ENCODE assay signal across 8 mouse cellular contexts in genomic region chr7:110773204-110774002, GRCm38 (mm10). TPM values are rescaled to one million over a fixed set of nuclear protein-coding genes. Genes with fewer than 3 reads are reported as not detected.
DNase-seq lines count a peak whose midpoint lies in the region; ATAC-seq and TF ChIP-seq lines count a peak whose summit lies in the region.

No protein-coding gene starts in this region.

- H3K4me1 ChIP-seq in brown adipose tissue, adult 24 weeks (ENCODE audit: control insufficient read depth, insufficient read depth, insufficient read length, low read length) = peaks cover 42% of the 10 kb centered on the region
- peaks cover 15% of the 10 kb centered on the region; the same call in 1 of the 2 replicates for H3K4me1 ChIP-seq in forebrain, postnatal 0 days (ENCODE audit: insufficient read depth)
- H3K4me1 ChIP-seq in hindbrain, embryonic 14.5 days (replicated peaks; ENCODE audit: control insufficient read depth, insufficient read depth, low read length) = peaks cover 14% of the 10 kb centered on the region; the same call in 1 of the 2 replicates
- peaks cover 79% of the 10 kb centered on the region for H3K4me1 ChIP-seq in megakaryocyte, embryonic 14.5 days
- peaks cover 23% of the 10 kb centered on the region for H3K4me1 ChIP-seq in stomach, embryonic 15.5 days

- ATAC-seq in forebrain, postnatal 0 days = peak; percentile 68; the same call in 1 of the 2 replicates
- ATAC-seq in hindbrain, embryonic 14.5 days (ENCODE audit: low FRiP score) = no peak
- ATAC-seq in stomach, embryonic 15.5 days (ENCODE audit: insufficient read depth, low FRiP score, low read depth) = peak; percentile 65; the same call in 1 of the 2 replicates

- peak; percentile 73 for DNase-seq in gastrocnemius, adult 18-20 months (ENCODE audit: low spot score)
- no peak for DNase-seq in gastrocnemius, postnatal 4 days (ENCODE audit: low spot score in 2 of 2)
- DNase-seq in forebrain, postnatal 0 days = peak; percentile 37
- peak; percentile 32 for DNase-seq in hindbrain, embryonic 14.5 days (ENCODE audit: low spot score)
- DNase-seq in left cerebral cortex, postnatal 25 days (ENCODE audit: low spot score in 2 of 2) = peak; percentile 45 to 47

- peak overlapping the region; percentile 8; the same call in 1 of the 2 replicates for H3K4me2 ChIP-seq in forebrain, postnatal 0 days (ENCODE audit: low read depth)
- H3K4me2 ChIP-seq in hindbrain, embryonic 14.5 days (replicated peaks) = 0 out of 2 replicates have a peak overlapping the region, but pooled peaks have one; percentile 2
- H3K4me2 ChIP-seq in stomach, embryonic 15.5 days = peak overlapping the region; percentile 27

- no peak overlapping the region for H3K9ac ChIP-seq in forebrain, postnatal 0 days
- no peak overlapping the region for H3K9ac ChIP-seq in hindbrain, embryonic 14.5 days
- no peak overlapping the region for H3K9ac ChIP-seq in stomach, embryonic 15.5 days

- 40% methylated on average over 14 of the region's 14 CpGs for WGBS in forebrain, postnatal 0 days
- 48% methylated on average over 14 of the region's 14 CpGs for WGBS in hindbrain, embryonic 14.5 days
- 30% methylated on average over 14 of the region's 14 CpGs for WGBS in stomach, embryonic 15.5 days

- H3K9me3 ChIP-seq in forebrain, postnatal 0 days (ENCODE audit: low read length) = no peaks in the 10 kb centered on the region
- H3K9me3 ChIP-seq in hindbrain, embryonic 14.5 days (ENCODE audit: control insufficient read depth, low read length) = no peaks in the 10 kb centered on the region
- H3K9me3 ChIP-seq in megakaryocyte, embryonic 14.5 days = no peaks in the 10 kb centered on the region
- H3K9me3 ChIP-seq in stomach, embryonic 15.5 days = no peaks in the 10 kb centered on the region

- intact Hi-C loops in left cerebral cortex, postnatal 25 days (cut with DNase I) = no loop called here

- peak overlapping the region; percentile 35 for H3K4me3 ChIP-seq in brown adipose tissue, adult 24 weeks (ENCODE audit: insufficient read depth, low read depth, low read length)
- no peak overlapping the region for H3K4me3 ChIP-seq in forebrain, postnatal 0 days (ENCODE audit: low read depth, low read length)
- H3K4me3 ChIP-seq in hindbrain, embryonic 14.5 days (replicated peaks; ENCODE audit: low read length) = no peak overlapping the region
- peak overlapping the region; percentile 88 for H3K4me3 ChIP-seq in megakaryocyte, embryonic 14.5 days (replicated peaks)
- H3K4me3 ChIP-seq in stomach, embryonic 15.5 days (replicated peaks) = peak overlapping the region; percentile 20; the same call in 1 of the 2 replicates

- no peaks in the 10 kb centered on the region for H3K36me3 ChIP-seq in forebrain, postnatal 0 days (ENCODE audit: insufficient read depth)
- no peaks in the 10 kb centered on the region for H3K36me3 ChIP-seq in hindbrain, embryonic 14.5 days (replicated peaks; ENCODE audit: control insufficient read depth, insufficient read depth)
- peaks cover 5% of the 10 kb centered on the region for H3K36me3 ChIP-seq in megakaryocyte, embryonic 14.5 days (replicated peaks; ENCODE audit: low read length)
- H3K36me3 ChIP-seq in stomach, embryonic 15.5 days = no peaks in the 10 kb centered on the region

- no peaks in the 10 kb centered on the region for H3K27me3 ChIP-seq in forebrain, postnatal 0 days (ENCODE audit: insufficient read depth, low read length)
- H3K27me3 ChIP-seq in hindbrain, embryonic 14.5 days (ENCODE audit: control insufficient read depth, insufficient read depth, low read length) = no peaks in the 10 kb centered on the region; the same call in 1 of the 2 replicates
- peaks cover 39% of the 10 kb centered on the region for H3K27me3 ChIP-seq in megakaryocyte, embryonic 14.5 days (replicated peaks)
- peaks cover 12% of the 10 kb centered on the region; the same call in 1 of the 2 replicates for H3K27me3 ChIP-seq in stomach, embryonic 15.5 days (replicated peaks)

- no peak for TF ChIP-seq CTCF in forebrain, postnatal 0 days (IDR thresholded peaks at IDR 0.05; ENCODE audit: low read depth)

- H3K27ac ChIP-seq in brown adipose tissue, adult 24 weeks (replicated peaks; ENCODE audit: low read depth, low read length) = peak overlapping the region; percentile 79
- H3K27ac ChIP-seq in forebrain, postnatal 0 days (ENCODE audit: low read depth, low read length) = peak overlapping the region; percentile 66
- H3K27ac ChIP-seq in hindbrain, embryonic 14.5 days = peak overlapping the region; percentile 34
- H3K27ac ChIP-seq in stomach, embryonic 15.5 days = peak overlapping the region; percentile 64

RNA-seq across cellular contexts. Expression of gene Ampd3, which starts 5.4 kb away (rescaled TPM):
- 10 to 100 TPM; 10.8 to 15.2 TPM for total RNA-seq in gastrocnemius, adult 18-20 months (2021)
- total RNA-seq in gastrocnemius, postnatal 4 days (2021) = 1 to 10 TPM; 8.7 to 8.8 TPM
- polyA plus RNA-seq in brown adipose tissue, adult 24 weeks (2012; ENCODE audit: insufficient read depth, insufficient read length, missing spikeins) = 22.4 and 30.0 TPM in 2 replicates
- 9.9 and 11.0 TPM in 2 replicates for total RNA-seq in forebrain, postnatal 0 days (2014; rRNA removed)
- polyA plus RNA-seq in forebrain, postnatal 0 days (2015; fragmentation: Nextera tagmentation; extraction: Ambion mirVana) = 4.8 and 8.6 TPM in 2 replicates
- polyA plus RNA-seq in hindbrain, embryonic 14.5 days (2014; fragmentation: Nextera tagmentation; extraction: Ambion mirVana) = 8.8 and 10.8 TPM in 2 replicates
- total RNA-seq in left cerebral cortex, postnatal 25 days (2021) = 10 to 100 TPM; 22.0 to 24.2 TPM
- 1.6 TPM in 2 replicates for polyA plus RNA-seq in megakaryocyte, embryonic 14.5 days (2012; ENCODE audit: insufficient read depth, low replicate concordance)
- 5.0 and 5.9 TPM in 2 replicates for polyA plus RNA-seq in stomach, embryonic 15.5 days (2015; fragmentation: Nextera tagmentation; extraction: Ambion mirVana)

Comparison
In these comparisons a context has a peak if more than half of its experiments do, and no peak if none do; other contexts are left out.
1. DNase-seq: peak in gastrocnemius, adult 18-20 months (single experiment), forebrain, postnatal 0 days (single experiment), hindbrain, embryonic 14.5 days (single experiment) and left cerebral cortex, postnatal 25 days (2 of 2); none in gastrocnemius, postnatal 4 days (0 of 2).
2. H3K4me3 ChIP-seq: peak in brown adipose tissue, adult 24 weeks (single experiment), megakaryocyte, embryonic 14.5 days (single experiment) and stomach, embryonic 15.5 days (single experiment); none in forebrain, postnatal 0 days (single experiment) and hindbrain, embryonic 14.5 days (single experiment).
3. Peak in every context shown above with its lines, with median percentiles within 50 percentile points of each other: H3K27ac ChIP-seq and H3K4me2 ChIP-seq.